Mouse (Mus musculus): Measurements from ENCODE around the gene Gpr84.

Gene Gpr84

DNA sequence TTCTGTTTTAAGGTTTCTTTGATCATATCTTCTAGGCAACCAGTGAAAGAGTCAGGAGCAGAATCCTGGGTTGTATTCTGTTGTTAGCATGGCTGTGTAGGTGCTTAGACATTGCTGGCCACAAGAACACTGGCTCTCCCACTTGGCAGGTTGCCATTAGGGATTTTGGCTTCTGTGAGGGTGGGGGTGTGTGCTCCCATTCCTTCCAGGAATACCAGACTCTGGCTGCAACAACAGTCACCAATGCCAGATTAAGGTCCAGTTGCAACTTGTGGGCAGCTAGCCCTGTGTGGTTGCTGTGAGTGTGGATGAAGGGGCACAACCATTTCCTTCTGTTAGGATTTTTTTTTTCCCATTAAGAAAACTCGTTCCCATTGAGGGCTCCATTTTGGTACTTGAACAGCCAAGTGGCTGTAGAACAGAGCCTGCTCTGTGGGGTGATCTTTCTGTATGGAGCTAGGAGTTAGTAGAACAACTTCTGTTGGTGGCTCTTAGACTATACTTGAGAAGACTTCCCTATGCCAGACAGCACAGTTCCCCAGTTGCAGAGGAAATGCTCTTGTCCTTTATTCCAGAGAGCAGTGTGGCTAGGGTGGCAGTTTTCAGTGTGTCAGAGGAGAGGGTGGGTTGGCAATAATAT lies 24.5 kb downstream of the Gpr84 start:
- DNase-seq (ENCODE audit: low read depth, low spot score) = no peak

GRCm38 (mm10) chr15:103284647-103285046 lies 25.8 kb downstream of the Gpr84 start:
- DNase-seq (ENCODE audit: low read depth, low spot score) = no peak

DNA sequence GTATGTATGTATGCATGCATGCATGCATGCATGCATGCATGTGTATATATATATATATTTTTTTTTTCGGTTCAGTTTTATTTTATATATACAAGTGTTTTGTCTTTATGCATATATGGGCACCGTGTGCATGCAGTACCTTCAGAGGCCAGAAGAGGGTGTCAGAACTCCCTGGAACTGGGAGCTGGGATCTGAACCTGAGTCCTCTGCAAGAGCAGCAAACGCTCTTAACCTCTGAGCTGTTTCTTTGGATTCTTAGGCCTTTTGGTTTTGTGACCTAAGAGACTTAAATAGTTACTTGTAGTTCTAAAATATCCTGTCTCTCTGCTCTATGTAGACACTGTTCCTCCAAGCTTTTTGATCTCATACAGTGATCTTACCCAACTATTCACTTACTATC lies 26.3 kb downstream of the Gpr84 start:
- peak; percentile 73 for DNase-seq (ENCODE audit: low read depth, low spot score)

- DNase-seq (ENCODE audit: low read depth, low spot score) = no peak
Observed at GRCm38 (mm10) chr15:103281465-103282205, 28.8 kb downstream of the Gpr84 start.

- DNase-seq (ENCODE audit: low read depth, low spot score) = peak; percentile 35
Observed at GRCm38 (mm10) chr15:103280817-103281464, 29.5 kb downstream of the Gpr84 start.

DNA sequence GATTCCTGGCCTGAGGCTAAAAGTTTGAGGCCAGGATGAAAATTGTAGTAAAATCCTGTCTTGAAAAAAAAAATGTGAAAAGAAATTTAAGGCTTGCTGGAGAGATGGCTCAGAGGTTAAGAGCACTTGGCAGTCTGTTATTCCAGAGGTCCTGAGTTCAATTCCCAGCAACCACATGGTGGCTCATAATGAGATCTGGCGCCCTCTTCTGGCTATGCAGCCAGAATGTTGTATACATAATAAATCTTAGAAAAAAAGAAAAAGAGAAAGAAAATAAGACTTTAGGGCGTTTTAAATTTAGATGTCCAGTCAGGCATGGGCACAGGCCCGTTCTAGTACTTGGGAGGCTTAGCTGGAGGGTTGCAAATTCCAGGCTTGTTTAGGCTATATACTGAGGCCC lies 30.7 kb downstream of the Gpr84 start:
- peak; percentile 60 for DNase-seq (ENCODE audit: low read depth, low spot score)

- DNase-seq (ENCODE audit: low read depth, low spot score) = no peak
Observed at GRCm38 (mm10) chr15:103277949-103278348, 32.5 kb downstream of the Gpr84 start.

DNA sequence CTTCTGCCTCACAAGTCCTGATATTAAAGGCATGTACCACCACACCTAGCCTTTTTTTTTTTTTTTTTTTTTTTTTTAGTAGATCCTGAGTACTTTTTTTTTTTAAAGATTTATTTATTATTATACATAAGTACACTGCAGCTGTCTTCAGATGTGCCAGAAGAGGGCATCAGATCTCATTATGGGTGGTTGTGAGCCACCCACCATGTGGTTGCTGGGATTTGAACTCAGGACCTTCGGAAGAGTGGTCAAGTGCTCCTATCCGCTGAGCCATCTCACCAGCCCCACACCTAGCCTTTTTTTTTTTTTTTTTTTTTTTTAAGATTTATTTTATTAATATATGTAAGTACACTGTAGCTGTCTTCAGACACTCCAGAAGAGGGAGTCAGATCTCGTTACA lies 34.5 kb downstream of the Gpr84 start:
- DNase-seq (ENCODE audit: low read depth, low spot score) = peak; percentile 50

GRCm38 (mm10) chr15:103272419-103273279 lies 37.8 kb downstream of the Gpr84 start, which contains the start of gene Copz1:
Copz1 (plus strand) TSS chr15:103272714.
- peak; percentile 100 for DNase-seq (ENCODE audit: low read depth, low spot score)

DNA sequence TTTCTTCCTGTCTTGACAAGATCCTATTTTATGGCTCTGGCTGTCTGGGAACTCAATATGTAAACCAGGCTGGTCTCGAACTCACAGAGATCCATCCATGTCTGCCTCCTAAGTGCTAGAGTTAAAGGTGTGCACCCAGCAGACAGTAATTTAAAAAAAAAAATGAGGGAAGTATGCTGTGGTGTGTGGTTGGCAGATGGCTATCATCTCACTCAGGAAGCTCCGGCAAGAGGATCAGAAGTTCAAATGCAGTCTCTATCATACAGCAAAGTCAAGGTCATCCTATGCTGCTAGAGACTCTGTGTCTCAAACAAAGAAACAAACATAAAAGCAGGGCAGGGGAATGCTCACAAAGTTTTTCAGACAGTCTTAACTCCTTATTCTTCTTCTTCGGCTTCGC lies 41.5 kb downstream of the Gpr84 start:
- no peak for DNase-seq (ENCODE audit: low read depth, low spot score)

DNA sequence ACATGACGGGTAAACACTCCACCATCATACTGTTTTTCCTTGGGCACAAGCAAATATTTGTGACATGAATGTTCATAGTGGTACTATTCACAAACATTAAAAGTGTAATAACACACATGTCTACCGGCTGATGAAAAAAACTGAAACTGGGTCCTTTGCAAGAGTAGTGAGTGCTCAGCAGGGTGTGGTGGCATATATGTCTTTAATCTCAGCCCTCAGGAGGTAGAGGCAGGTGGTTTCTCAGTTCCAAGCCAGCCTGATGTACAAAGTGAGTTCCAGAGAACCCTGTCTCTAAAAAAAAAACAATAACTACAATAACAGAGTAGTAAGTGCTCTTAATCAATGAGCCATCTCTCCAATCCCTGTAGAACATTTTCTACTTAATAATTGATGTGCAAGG lies 45.6 kb downstream of the Gpr84 start:
- no peak for DNase-seq (ENCODE audit: low read depth, low spot score)

DNA sequence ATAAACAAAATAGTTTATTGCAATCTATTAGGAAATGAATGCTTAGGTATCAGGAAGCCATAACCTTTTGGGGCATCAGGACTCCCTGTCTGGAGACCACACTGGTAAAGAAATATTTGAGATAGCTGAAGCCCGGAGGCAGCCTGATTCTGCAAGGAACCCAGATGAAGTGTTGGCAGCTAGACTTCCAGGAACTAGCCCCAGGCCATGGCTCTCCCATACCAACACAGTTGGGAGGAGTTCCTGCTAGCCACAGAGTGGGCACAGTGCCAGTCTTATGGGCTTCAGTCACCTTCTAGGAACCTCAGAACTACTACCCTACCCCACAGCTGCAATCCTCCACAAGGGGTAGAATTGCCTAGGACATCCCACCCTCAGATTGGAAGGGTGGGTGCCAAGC lies 50.4 kb downstream of the Gpr84 start:
- DNase-seq (ENCODE audit: low read depth, low spot score) = no peak

DNA sequence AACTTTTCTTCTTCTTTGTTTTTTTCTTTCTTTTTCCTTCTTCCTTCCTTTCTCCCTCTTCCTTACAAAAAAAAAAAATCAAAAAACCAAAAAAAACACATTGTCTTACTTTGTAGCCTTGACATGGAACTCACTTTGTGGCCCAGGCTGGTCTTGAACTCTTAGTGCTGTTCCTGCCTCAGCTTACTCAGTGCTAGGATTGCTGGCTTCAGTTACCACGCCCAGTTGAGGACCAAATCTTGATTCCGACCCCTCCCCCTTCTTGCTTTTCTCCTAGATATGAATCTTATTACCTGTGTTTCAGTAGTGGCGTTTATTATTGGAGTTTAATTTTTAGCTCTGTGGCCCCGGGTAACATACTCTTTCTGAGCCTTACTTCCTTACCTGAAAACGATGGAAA lies 51.2 kb downstream of the Gpr84 start:
- no peak for DNase-seq (ENCODE audit: low read depth, low spot score)

Measured in R1 (cell line).